Mouse (Mus musculus): ENCODE measurements around the gene Sectm1b.

Gene Sectm1b

GRCm38 (mm10) chr11:121027259-121027658, 36.1 kb downstream of the Sectm1b start:
- DNase-seq (ENCODE audit: low spot score in 2 of 2), result no peak

- no peak for DNase-seq (ENCODE audit: low spot score in 2 of 2)
Observed at GRCm38 (mm10) chr11:121024163-121024562, 39.2 kb downstream of the Sectm1b start.

- no peak for DNase-seq (ENCODE audit: low spot score in 2 of 2)
Observed at GRCm38 (mm10) chr11:121019501-121019900, 43.9 kb downstream of the Sectm1b start.

- peak in 1 of 2 experiments; percentile 46 for DNase-seq (ENCODE audit: low spot score in 2 of 2)
Observed at GRCm38 (mm10) chr11:121017703-121018102, 45.7 kb downstream of the Sectm1b start.

- no peak for DNase-seq (ENCODE audit: low spot score in 2 of 2)
Observed at GRCm38 (mm10) chr11:121015472-121015871, 47.9 kb downstream of the Sectm1b start.

DNA sequence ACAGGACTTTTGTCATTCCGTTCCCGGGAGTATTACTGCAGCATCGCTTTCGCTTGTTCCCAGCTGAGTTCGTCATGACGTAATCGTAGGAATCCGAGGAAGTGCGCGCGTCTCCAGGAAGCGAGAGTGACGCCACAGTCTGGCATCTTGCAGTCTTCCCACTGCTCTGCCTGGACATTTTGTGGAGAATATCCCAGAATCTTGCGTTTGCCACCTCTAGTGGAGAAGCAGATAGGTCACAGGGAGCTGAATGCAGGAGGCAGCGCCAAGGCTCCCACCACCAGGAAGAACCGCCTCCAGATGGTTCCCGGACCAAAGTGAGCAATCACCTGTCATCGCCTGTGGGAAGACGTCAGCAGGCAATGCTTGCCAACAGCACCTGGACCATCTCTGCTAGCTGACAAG, 48.5 kb downstream of the Sectm1b start:
- no peak for DNase-seq (ENCODE audit: low spot score in 2 of 2)

DNA sequence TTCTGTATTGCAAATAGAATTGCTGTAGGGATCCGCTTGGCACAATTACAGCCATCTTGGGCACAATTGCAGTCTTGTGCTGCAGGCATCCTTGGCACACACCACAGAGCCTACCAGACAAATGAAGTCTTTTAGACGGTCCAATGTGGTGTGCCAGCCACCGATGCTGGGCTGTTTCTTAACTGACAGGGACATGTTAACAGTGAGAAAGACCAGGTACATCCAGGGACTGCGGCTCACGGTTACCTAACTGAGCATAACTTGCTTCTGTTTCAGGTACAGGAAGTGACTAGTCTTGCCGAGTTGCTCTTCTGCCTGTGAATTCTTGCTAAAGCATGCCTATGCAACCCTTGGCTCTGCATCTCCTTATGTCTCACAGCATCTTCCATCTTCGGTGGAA, 49.7 kb downstream of the Sectm1b start:
- DNase-seq (ENCODE audit: low spot score in 2 of 2), result no peak

DNA sequence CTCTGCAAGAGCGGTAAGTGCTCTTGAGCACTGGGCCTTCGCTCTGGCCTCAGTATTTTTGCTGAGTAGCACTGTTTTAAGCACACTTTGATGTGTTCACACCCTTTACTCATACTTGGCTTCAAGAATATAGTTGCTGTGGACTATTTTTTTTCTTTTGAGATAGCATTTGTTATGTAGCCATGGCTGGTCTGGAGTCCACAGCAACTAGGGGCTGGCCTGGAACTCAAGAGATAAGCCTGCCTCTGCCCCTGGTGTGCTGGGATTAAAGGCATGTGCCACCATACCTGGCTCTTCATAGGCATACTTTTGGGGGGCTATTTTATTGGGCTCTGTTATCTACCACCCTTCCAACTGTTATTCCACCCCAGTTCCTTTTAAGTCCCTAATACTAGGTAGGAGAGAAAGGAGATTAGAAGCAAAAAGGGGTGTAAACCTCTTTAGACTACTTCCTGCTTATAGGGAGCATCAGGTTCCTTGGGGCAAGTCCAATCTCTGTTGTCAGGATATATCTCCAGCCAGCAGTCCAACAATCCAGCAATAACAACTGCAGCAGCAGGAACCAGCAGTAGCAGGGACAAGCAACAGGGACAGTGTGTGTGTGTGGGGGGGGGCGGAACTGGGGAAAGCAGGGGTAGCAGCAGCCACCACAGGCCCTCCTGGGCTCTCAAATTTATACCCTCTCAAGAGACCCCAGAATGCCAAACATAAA, 53.2 kb downstream of the Sectm1b start:
- DNase-seq (ENCODE audit: low spot score in 2 of 2), result no peak

GRCm38 (mm10) chr11:121006184-121006583, 57.2 kb downstream of the Sectm1b start:
- no peak for DNase-seq (ENCODE audit: low spot score in 2 of 2)

DNA sequence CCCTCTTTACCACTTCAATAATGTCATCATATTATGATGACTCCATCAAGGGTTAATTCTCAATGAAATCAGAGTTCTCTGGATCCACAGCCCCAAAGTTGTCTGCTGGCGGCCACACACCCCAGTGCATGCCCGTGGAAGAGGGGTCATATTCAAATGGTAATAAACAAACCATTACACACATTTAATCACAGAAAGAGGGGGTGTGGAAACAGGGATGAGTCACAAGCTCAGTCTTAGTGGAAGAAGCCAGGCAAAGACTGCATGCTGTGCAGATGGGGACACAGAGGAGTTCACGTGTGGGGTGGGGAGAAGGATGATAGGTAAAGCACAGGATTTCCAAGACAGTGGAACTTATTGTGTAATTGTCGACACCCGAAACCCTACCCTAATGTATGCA, 59.1 kb downstream of the Sectm1b start:
- no peak for DNase-seq (ENCODE audit: low spot score in 2 of 2)
